Mouse (Mus musculus) CH12.LX (cell line): Measurements from ENCODE around the gene Eva1b.

Experiments used
- CHD1 ChIP-seq: IDR thresholded peaks from 2 replicates; pipeline ENCODE4 v1.6.1; 2012; ENCODE audit warnings: low read depth, low read length, improper control_type of control experiment, inconsistent platforms
- KAT2A ChIP-seq: IDR thresholded peaks from 2 replicates; pipeline ENCODE4 v1.6.1; 2012; ENCODE audit warnings: low read length, improper control_type of control experiment, inconsistent platforms; ENCODE audit not compliant: insufficient replicate concordance
- RCOR1 ChIP-seq: conservative IDR thresholded peaks from 2 replicates; pipeline ENCODE4 v1.6.1; 2012; ENCODE audit warnings: low read depth, mild to moderate bottlenecking, inconsistent platforms, low read length, improper control_type of control experiment
- ZC3H11A ChIP-seq: IDR thresholded peaks from 2 replicates; pipeline ENCODE4 v1.6.1; 2012; ENCODE audit warnings: low read depth, mild to moderate bottlenecking, inconsistent platforms, low read length, improper control_type of control experiment

GRCm38 (mm10) chr4:126168851-126169250, 21.3 kb downstream of the Eva1b start:
- TF ChIP-seq RCOR1 (no peak), KAT2A (no peak), CHD1 (no peak), ZC3H11A (no peak)
